In the genomic region with DNA sequence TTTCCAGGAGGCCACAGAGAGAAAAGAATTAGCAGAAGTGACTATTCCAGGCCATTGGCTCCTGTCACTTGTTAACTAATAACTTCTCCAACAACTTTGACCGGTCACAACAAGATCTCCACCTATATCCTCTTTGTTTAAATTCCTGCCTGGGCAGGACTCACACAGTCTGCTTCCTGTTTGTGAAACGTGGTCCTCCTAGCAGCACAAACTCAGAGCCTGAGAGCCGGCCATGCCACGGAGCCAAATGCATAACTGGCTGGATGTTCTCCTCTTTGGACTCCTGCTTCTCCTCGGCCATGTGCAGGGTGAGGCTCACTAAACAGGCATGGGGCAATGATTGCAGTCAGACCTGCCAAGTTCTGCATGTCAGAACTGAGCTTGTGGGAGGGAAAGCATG, we compare ENCODE assay signal across 23 mouse cellular contexts. TPM values are rescaled to one million over a fixed set of nuclear protein-coding genes. Genes with fewer than 3 reads are reported as not detected.
DNase-seq lines count a peak whose midpoint lies in the region; ATAC-seq lines count a peak whose summit lies in the region.
"Had no signal": no experiment of that assay in that cellular context is flagged by ENCODE, and none has a peak within 500 bp of the region (broad histone marks: within the 10 kb centered on the region; RNA-seq: fewer than 3 reads in every experiment).

A gene (plus strand): TSS at position 133 of the 400 bp plus-strand sequence.

- no peaks in the 10 kb centered on the region for H3K9me3 ChIP-seq in kidney, embryonic 15.5 days (replicated peaks)
- H3K9me3 ChIP-seq: forebrain, embryonic 15.5 days; heart, embryonic 10.5 days; intestine, embryonic 15.5 days; liver, embryonic 12.5 days; lung, embryonic 15.5 days; megakaryocyte, embryonic 14.5 days; midbrain, embryonic 13.5 days had no signal

- no peak for ATAC-seq in kidney, embryonic 15.5 days (replicated peaks; ENCODE audit: low FRiP score)
- ATAC-seq: CD4-positive, CD25-positive, alpha-beta regulatory T cell, adult 4 months; forebrain, embryonic 15.5 days; hindbrain, embryonic 16.5 days; intestine, embryonic 15.5 days; liver, embryonic 12.5 days; midbrain, embryonic 13.5 days had no signal

- no peak within 1 kb of the TSS for H3K4me2 ChIP-seq in kidney, embryonic 15.5 days
- H3K4me2 ChIP-seq: forebrain, embryonic 15.5 days; intestine, embryonic 15.5 days; liver, embryonic 12.5 days; lung, embryonic 15.5 days; midbrain, embryonic 13.5 days had no signal

- no peak within 1 kb of the TSS for H3K27ac ChIP-seq in kidney, embryonic 15.5 days
- H3K27ac ChIP-seq: forebrain, embryonic 15.5 days; heart, embryonic 10.5 days; intestine, embryonic 15.5 days; liver, embryonic 12.5 days; lung, embryonic 15.5 days; midbrain, embryonic 13.5 days had no signal

- 57% methylated on average over 5 of the region's 5 CpGs for whole genome bisulfite sequencing in kidney, embryonic 15.5 days

- no peaks in the 10 kb centered on the region for H3K27me3 ChIP-seq in kidney, embryonic 15.5 days
- H3K27me3 ChIP-seq: forebrain, embryonic 15.5 days; intestine, embryonic 15.5 days; liver, embryonic 12.5 days; lung, embryonic 15.5 days; midbrain, embryonic 13.5 days had no signal

- H3K9ac ChIP-seq in kidney, embryonic 15.5 days = no peak within 1 kb of the TSS
- H3K9ac ChIP-seq: forebrain, embryonic 15.5 days; intestine, embryonic 15.5 days; liver, embryonic 12.5 days; lung, embryonic 15.5 days; midbrain, embryonic 13.5 days had no signal

- DNase-seq in kidney, adult 18-20 months = peak; percentile 43
- DNase-seq in urinary bladder, adult 18-20 months (ENCODE audit: low spot score in 2 of 2) = peak; percentile 13 to 24
- DNase-seq in urinary bladder, postnatal 10 days (ENCODE audit: low spot score) = no peak
- peak; percentile 9 to 19 for DNase-seq in kidney, postnatal 4 days
- DNase-seq in yolk sac, embryonic 10.5 days (ENCODE audit: low spot score) = peak; percentile 50
- DNase-seq in right cerebral cortex, adult 2 months (ENCODE audit: low spot score in 2 of 2) = no peak
- no peak for DNase-seq in spleen, postnatal 10 days (ENCODE audit: low spot score in 2 of 2)
- DNase-seq: adrenal gland, postnatal 25 days; cerebellum, adult 9-11 months; right cerebral cortex, postnatal 25 days; thymus, postnatal 36 days had no signal

- H3K4me1 ChIP-seq in kidney, embryonic 15.5 days = no peaks in the 10 kb centered on the region
- H3K4me1 ChIP-seq: forebrain, embryonic 15.5 days; heart, embryonic 10.5 days; intestine, embryonic 15.5 days; liver, embryonic 12.5 days; lung, embryonic 15.5 days; midbrain, embryonic 13.5 days had no signal

- H3K4me3 ChIP-seq in kidney, embryonic 15.5 days (replicated peaks) = no peak within 1 kb of the TSS
- H3K4me3 ChIP-seq: forebrain, embryonic 15.5 days; heart, embryonic 10.5 days; intestine, embryonic 15.5 days; liver, embryonic 12.5 days; lung, embryonic 15.5 days; megakaryocyte, embryonic 14.5 days; midbrain, embryonic 13.5 days had no signal

- no peaks in the 10 kb centered on the region for H3K36me3 ChIP-seq in kidney, embryonic 15.5 days
- H3K36me3 ChIP-seq: forebrain, embryonic 15.5 days; heart, embryonic 10.5 days; intestine, embryonic 15.5 days; liver, embryonic 12.5 days; lung, embryonic 15.5 days; midbrain, embryonic 13.5 days had no signal

RNA-seq across cellular contexts. Expression of the gene that starts here (rescaled TPM):
- 0.63 and 0.69 TPM in 2 replicates for polyA plus RNA-seq in kidney, embryonic 15.5 days (2015; fragmentation: Nextera tagmentation; extraction: Ambion mirVana)
- polyA plus RNA-seq: CD4-positive, CD25-positive, alpha-beta regulatory T cell, adult 4 months; heart, embryonic 10.5 days; heart, embryonic 16.5 days; spleen, adult 2 months had no signal

Comparison
In these comparisons a context has a peak if more than half of its experiments do, and no peak if none do; other contexts are left out.
1. DNase-seq: peak in kidney, adult 18-20 months (single experiment), urinary bladder, adult 18-20 months (2 of 2), kidney, postnatal 4 days (2 of 2) and yolk sac, embryonic 10.5 days (single experiment); none in urinary bladder, postnatal 10 days (single experiment), right cerebral cortex, adult 2 months (0 of 2) and spleen, postnatal 10 days (0 of 2).